Mouse (Mus musculus) monocyte, adult 5-6 weeks (primary cell): ENCODE data around the gene Olfr1315-ps1. TPM values are rescaled to one million over a fixed set of nuclear protein-coding genes. Genes with fewer than 3 reads are reported as not detected.

Experiments used
- ATAC-seq: fragments of 153-309, 156-312 bp; replicated peaks from 2 replicates; pipeline ENCODE4 v1.8.0; 2017; ENCODE audit warnings: mild to moderate bottlenecking; ENCODE audit not compliant: low TSS enrichment, insufficient number of reproducible peaks, severe bottlenecking, poor library complexity, low FRiP score
- total RNA-seq: library from RNA; stranded (forward); fragments of 200-1000, 200-491, 200-594 nt; gene quantifications from 3 replicates; pipeline ENCODE4 v1.2.3, GENCODE M21; 2017

The Olfr1315-ps1 gene
- not detected in 3 replicates for total RNA-seq

DNA sequence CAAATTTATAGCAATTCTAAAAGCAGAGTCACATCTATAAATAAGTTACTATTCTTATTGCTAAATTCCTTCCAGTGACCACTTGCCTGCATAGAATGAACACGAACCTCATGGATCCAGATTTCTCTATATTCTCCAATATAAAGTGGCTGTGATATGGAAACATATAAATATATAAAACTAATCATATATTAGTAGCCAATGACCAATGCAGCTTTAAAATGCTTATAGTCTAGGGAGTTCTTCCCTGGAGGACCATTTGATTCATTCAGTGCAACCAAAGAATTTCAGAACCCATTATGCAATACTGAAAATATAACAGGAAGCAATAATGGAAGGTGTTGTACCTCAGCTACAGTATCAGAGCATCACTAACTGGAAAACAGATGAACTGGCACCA, at the start of gene Olfr1315-ps1:
Gene Olfr1315-ps1 (minus strand): TSS at position 101 of the 400 bp plus-strand sequence.
- no peak for ATAC-seq

- no peak for ATAC-seq
Observed at GRCm38 (mm10) chr2:112153898-112154297, 38.7 kb upstream of the Olfr1315-ps1 start, which contains the start of gene Olfr1318. Gene Olfr1318 (plus strand): TSS chr2:112154198.

DNA sequence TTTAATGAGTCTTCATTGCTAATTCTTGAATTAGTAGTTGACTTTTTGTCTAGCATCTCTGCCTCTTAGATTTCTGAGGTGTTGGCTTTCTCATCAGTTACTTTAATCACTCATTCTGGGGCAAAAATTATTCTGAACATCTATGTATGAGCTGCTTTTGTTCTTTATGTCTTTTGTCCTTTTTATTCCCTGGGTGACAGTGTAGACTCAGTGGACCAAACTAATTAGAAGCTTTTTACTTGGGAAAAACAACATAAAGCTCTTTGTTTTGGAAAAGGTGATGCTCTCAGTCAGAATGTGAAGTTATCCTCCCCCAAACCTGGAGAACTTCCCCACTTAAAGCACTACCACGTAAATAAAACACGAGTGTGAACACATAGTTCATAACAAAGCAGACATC, 24.8 kb upstream of the Olfr1315-ps1 start, which contains the start of gene Olfr1317:
Gene Olfr1317 (plus strand): TSS at position 301 of the 400 bp plus-strand sequence.
- no peak for ATAC-seq

- no peak for ATAC-seq
Observed at GRCm38 (mm10) chr2:112134877-112135276, 19.6 kb upstream of the Olfr1315-ps1 start, which contains the start of gene Olfr1316. Gene Olfr1316 (minus strand): TSS chr2:112134977.

DNA sequence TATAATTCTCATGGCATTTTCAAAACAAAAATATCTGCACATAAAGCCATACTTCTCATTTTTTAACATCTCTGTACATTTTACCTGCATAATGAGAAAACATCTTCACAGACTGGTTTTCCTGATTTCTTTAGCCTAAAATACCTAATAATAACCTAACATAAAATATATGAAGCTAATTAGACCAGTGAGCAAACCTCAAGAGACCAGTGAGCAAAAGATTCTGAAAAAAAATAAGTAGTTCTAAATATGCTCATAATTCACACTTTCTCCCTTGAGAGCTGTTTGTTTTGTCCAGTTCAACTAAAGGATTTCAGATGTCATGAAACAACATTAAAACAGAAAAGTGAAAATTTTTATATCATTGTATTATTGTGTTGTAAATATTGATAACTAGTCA, 18.6 kb downstream of the Olfr1315-ps1 start, which contains the start of gene Olfr1314:
Gene Olfr1314 (minus strand): TSS at position 101 of the 400 bp plus-strand sequence.
- no peak for ATAC-seq

DNA sequence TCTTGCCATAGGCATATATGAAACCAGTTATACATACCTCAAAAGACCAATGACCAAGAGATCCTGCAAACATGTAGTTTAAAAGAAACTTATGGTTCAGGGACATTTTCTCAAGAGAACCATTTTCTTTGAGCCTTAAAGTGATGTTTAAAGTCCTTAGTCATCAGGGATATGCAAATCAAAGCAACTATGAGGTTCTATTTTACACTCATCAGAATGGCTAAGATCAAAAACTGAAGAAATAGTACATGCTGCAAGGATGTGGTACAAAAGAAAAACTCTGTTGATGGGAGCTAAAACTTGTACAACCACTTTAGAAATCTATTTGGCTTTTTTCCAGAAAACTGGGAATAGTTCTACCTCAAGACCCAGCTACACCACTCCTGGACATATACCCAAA, 37.5 kb downstream of the Olfr1315-ps1 start, which contains the start of gene Olfr1313:
Gene Olfr1313 (minus strand): TSS at position 101 of the 400 bp plus-strand sequence.
- ATAC-seq = no peak

Other genes with a start within 250 kb of the Olfr1315-ps1 start
- gene Olfr1305, start 238.3 kb downstream of the Olfr1315-ps1 start, total RNA-seq = not detected in 3 replicates
- not detected in 3 replicates for gene Olfr1306, start 199.2 kb downstream of the Olfr1315-ps1 start, total RNA-seq
- under 0.01 to 0.10 TPM in 2 of 3 replicates, not detected in the other for gene Olfr1307, start 166.0 kb downstream of the Olfr1315-ps1 start, total RNA-seq
- gene Olfr1308, start 150.5 kb downstream of the Olfr1315-ps1 start, total RNA-seq = not detected in 3 replicates
- not detected in 3 replicates for gene Olfr1309, start 125.2 kb downstream of the Olfr1315-ps1 start, total RNA-seq
- not detected in 3 replicates for gene Olfr1310, start 102.7 kb downstream of the Olfr1315-ps1 start, total RNA-seq
- not detected in 3 replicates for gene Olfr1311, start 91.0 kb downstream of the Olfr1315-ps1 start, total RNA-seq
- not detected in 3 replicates for gene Olfr1312, start 65.2 kb downstream of the Olfr1315-ps1 start, total RNA-seq
- gene Olfr1313, start 37.6 kb downstream of the Olfr1315-ps1 start, total RNA-seq = not detected in 3 replicates
- gene Olfr1314, start 18.7 kb downstream of the Olfr1315-ps1 start, total RNA-seq = not detected in 3 replicates
- not detected in 3 replicates for gene Olfr1316, start 19.5 kb upstream of the Olfr1315-ps1 start, total RNA-seq
- not detected in 3 replicates for gene Olfr1317, start 24.9 kb upstream of the Olfr1315-ps1 start, total RNA-seq
- not detected in 3 replicates for gene Olfr1318, start 38.8 kb upstream of the Olfr1315-ps1 start, total RNA-seq
- gene Lpcat4, start 124.0 kb upstream of the Olfr1315-ps1 start, total RNA-seq = 21.3 to 55.5 TPM (median 46.2 TPM) in 3 replicates
- not detected in 3 replicates for gene Nutm1, start 143.9 kb upstream of the Olfr1315-ps1 start, total RNA-seq
- 47.8 to 69.9 TPM (median 58.9 TPM) in 3 replicates for gene Nop10, start 146.5 kb upstream of the Olfr1315-ps1 start, total RNA-seq
- gene Slc12a6, start 150.4 kb upstream of the Olfr1315-ps1 start, total RNA-seq = 175 to 238 TPM (median 221 TPM) in 3 replicates
- gene Gm21985, start 150.9 kb upstream of the Olfr1315-ps1 start, total RNA-seq = 0.49 to 16.1 TPM (median 12.5 TPM) in 3 replicates